Mouse (Mus musculus): ENCODE data around the gene Defb43.

DNA sequence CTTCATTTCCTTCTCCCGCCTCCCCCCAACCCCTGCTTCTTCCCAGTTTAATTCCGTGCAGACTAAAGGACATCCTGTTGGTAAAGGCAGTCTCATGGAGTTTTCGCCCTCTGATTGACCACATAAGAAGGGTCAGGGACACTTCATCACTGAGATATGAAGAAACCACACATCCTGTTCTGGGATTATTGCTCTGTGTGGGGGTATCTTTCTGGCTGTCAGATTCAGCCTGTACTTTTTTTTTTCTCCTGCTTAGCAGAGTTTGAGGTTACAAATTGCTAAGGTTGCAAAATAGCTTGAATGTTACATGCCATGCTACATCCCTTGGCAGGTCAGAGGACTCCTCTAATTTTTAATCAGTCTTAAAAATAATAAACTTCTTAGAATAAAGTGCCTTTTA lies 20.3 kb upstream of the Defb43 start:
- TF ChIP-seq CTCF (IDR thresholded peaks at IDR 0.05; ENCODE audit: borderline replicate concordance, insufficient read depth, low read depth, low read length) (no peak), POLR2A (IDR thresholded peaks at IDR 0.05; ENCODE audit: borderline replicate concordance, insufficient read depth, low read length) (no peak)

Measured in cerebellum, adult 2 months (tissue).